Mouse (Mus musculus): ENCODE results near the gene Apobec2.
"Not testable (repeated sequence)": the region's sequence is repeated elsewhere in the genome, so short reads cannot be mapped to it uniquely, and the experiment has no call there.

Apobec2 gene

DNA sequence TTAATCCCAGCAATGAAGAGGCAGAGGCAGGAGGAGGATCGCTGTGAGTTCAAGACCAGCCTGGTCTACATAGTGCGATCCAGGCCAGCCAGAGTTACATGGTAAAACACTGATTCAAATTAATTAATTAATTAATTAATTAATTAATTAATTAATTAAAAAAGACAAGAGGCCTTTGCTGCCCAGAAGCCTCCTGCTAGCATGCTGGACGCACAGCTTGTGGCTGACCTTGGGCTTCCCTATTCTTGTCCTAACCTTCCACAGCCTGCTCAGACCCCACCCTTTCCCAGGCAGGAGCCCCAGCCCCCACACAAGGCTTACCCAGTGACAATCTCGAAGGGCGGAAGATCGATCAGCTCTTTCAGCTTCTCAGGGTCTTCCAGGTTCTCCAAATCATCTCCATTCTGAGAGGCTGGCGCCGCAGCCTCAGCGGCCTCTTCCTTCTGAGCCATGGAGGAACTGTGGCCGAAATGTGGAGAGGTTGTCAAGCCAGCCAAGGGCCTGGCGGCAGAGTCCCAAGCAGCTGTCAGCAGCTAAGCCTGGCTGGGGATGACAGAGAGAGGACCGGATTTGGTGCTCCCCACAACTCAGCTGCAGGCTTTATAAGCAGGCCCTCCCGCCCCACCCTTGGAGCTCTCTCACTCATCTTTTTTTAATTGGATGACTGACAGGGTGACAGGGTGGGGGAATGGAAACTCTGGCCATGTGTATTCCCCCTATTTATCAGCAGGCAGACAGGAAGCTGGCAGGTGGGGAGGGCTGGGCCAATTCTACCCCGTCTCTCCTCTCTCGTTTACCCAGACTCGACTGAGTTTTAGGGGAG lies at the start of gene Apobec2:
TSS of gene Apobec2 (minus strand) at position 773 of the 823 bp plus-strand sequence.
- no peak for DNase-seq

DNA sequence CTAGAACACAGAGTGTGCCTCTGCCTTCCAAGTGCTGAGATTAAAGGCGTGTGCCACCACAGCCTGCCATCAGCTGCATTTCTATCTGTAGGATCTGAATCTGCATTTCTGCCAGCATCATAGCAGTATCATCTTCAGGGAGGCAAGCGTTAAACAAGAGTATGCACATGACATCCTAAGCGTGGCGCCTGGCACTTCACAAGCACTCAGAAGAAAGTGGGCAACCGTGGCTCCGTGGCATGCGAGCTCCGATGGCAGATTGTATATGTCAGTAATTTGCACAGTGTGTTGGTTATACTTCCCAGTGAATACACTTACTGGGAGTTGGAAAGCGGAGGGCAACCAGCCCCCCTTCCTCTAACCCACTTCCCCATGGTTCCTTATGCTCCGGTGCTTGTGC lies 47.2 kb upstream of the Apobec2 start:
- no peak for DNase-seq

DNA sequence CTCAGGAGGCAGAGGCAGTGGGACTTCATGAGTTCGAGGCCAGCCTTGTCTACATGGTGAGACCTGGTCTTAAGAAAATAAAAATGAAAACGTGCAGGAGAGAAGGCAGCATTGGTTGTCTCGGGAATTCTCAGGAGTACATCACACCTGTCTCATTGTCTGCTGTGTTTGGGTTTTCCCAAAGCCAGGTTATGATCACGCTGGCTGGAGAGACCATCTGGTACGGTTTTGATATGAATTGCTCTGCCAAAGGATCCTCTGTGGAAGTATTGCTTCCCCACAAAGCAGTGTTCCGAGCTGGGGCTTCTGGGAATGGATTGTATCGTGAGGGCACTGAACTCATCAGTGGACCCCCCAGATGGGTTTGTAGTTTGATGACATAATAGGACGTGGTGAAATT lies 42.7 kb upstream of the Apobec2 start:
- DNase-seq = no peak

DNA sequence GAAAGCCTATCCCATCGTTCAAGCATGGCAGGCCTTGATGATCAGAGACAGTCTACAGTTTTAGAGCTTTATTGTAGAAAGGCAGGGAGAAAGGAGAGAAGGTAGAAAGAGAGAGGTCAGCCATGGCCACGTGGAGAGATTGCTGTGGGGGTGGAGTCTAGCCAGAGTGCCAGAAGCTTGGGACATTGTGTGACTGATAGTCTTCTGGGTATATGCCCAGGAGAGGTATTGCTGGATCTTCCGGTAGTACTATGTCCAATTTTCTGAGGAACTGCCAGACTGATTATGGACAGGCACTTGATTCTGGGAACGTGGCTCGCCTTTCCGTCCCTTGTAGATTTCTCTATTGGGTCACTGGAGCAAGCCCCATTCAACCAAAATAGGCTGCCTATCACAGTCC lies 41.6 kb upstream of the Apobec2 start:
- DNase-seq = not testable (repeated sequence)

DNA sequence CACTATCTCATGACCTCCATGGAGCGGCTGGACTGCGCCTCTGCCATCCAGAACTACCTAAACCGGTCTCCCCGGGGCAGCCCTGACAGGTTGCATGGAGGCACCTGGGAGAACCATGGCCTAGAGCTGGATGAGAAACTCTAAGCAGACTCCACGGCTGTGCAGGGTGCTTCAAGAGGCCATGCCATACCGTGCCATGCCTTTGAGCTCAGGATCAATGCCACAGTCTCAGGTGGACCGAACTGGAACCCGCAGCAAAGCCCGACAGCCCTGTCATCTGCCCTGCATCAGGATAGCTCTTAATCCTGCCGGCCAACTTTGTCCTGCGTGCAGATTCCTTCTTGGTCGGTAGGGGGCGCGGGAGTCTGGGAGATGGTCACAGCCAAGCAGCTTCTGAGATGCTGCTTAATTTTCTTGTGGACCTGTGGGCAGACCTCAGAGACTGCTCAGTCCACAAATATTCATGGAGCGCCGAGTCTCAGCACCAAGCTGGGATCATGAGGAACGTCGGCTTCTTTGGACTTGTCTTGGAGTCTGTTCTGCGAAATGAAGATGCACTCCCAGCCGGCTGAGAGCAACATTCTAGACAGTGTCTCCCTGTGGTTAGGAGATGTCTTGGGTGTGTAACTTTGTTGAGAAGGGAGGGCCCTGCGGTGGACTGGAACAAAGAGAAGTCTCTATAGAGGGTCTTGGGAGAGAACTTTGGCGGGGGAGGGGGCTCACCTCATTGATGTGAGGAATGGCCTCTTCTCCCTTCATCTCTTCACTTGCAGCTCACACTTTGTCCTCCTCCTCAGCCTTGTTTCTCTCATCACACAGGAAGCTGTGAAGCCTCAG lies 34.9 kb upstream of the Apobec2 start:
- DNase-seq = peak; percentile 64 to 83

DNA sequence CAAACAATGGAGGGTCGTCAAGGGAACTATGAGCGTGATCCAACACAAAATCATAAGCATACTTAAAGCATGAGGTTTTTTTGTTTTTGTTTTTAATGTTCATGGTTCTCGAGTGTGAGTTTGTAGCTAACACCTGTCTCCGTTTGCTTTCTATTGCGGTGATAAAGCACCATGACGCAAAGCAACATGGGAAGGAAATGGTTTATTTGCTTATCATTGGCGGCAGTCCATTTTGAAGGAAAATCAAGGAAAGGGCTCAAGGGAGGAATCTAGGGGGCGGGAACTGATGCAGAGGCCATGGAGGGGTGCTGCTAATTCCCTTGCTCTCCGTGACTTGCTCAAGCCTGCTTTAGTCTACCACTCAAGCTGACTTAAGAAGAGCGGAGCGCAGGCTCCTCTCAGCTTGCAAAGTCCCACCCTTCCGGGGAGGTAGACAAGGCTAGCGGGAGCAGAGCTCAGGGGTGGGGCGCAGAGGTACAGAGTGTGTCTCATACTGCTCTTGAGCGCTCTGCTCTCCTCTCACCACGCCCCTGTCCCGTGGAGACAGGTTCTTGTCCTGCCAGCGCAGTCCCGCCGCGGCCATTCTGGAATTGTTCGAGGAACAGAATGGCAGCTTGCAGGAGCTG lies 34.2 kb upstream of the Apobec2 start:
- DNase-seq = no peak

DNA sequence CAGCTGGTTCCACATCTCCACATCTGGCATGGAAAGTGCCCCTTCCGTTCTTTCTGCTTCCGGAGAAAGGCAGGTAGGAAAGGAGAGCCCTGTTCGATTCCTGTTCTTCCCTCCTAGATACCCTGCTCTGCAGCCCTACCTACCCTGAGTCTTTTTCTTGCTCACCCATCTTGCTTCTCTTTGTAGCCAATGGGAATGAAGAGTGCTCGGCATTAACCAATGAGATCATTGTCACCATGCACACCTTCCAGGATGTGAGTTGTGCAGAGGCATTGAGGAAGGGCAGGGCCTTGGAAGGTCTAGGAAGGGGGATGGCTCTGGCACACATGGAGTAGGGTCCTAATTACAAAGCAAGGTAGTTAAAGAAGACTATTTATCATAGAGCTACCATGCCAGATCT lies 30.7 kb upstream of the Apobec2 start:
- DNase-seq = no peak

DNA sequence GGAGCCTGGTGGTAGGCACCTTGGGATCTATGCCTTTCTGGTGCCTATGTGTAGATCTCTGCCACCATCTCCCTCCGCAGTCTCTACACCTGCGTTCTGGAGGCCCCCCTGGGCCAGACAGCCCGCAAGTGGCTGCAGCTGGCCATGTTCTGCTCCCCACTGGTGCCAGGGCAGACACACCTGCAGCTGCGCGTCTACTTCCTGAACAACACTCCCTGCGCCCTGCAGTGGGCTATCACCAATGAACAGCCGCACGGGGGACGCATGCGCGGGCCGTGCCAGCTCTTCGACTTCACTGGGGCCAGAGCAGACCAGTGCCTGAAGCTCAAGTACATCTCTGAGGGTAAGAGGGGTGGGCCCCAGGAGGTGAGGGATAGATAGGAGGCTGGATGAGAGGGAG lies 29.4 kb upstream of the Apobec2 start:
- DNase-seq = no peak

DNA sequence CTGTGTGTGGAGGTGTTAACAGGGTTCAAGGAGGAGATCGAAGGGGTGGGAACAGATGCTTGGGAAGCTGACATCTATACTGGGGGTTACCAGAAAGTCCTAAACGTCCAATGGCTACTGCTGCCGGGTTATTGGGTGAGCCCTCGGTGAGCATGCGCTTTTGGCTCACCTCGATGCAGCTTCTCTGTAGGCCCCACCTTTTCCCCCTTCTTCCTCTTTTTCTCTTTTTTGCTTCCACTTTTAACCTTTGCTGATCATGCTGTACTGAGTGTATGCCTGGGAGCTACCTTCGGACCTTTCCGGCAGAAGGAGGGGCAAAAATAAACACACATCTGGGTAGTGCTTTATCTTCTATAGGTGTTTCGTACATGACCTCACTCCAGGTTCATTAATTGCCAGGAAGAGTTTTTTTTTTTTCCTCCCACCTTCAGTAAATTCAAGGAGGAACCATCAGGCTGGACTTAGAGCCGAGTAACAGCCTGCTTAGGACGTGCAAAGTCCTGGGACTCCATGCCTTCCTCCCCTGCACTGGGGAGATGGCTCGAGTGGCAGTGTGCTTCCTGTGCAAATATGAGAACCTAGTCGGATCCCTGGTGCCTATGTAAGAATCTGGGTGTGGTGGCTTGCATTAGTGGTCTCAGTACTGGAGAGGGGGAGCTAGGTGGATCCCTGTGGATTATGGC lies 25.4 kb upstream of the Apobec2 start:
- DNase-seq = no peak

DNA sequence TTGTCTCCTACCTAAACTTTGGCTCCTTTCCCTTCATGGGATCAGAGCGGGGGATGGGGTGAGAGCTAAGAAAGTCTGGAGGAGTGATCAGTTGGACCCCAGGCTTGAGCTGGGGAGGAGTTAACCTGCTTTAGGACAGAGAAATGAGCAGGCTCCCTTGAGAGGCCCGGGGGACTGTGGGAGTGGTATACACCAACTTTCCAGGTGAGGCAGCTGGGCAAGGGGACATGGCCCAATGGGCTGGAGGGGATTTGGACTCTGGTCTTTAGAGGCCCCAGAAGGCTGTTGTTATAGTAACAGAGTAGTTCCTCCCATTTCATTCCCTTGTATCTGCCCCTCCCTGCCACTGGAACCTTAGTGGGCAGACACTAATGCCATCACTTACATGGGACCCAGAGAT lies 23.2 kb upstream of the Apobec2 start:
- DNase-seq = no peak

DNA sequence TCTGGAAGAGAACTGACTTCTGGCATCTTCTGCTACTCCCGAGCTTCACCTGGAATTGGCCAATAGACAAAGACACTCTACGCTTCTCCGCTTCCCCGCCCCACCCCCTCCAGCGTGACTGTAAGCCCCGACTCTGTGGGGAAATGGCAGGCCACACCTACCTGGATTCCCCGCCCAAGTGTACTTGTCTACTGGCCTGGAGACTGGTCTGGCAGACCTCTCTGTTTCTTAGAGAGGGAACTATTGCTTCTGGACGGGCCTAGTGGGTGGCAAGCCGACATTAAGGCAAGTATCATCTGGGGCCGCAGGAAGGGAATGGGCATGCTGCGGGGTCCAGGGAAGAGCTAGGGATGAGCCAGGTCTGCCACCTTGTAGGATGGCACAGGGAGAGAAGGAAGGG lies 22.0 kb upstream of the Apobec2 start, which contains the start of gene Unc5cl:
TSS of gene Unc5cl (plus strand) at position 214 of the 400 bp plus-strand sequence.
- no peak for DNase-seq

DNA sequence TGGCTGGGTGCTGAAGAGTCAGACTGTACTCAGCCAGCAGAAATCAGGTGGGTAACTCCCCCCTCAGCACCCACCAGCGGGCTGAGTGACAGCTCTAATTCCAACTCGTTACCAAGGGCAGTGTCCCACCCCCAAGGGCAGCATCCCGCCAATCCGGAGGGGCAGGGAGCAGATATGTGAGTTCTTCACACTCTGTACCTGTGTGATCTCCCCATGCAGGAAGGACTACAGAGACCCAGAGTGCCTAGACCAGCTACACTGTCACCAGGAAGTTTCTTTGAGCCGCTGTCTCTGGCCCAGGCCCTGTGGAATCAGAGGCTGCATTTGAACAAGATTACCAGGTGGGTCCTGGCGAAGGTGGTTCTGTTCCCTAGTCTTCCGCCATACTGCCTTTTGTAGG lies 21.5 kb upstream of the Apobec2 start:
- DNase-seq = no peak

DNA sequence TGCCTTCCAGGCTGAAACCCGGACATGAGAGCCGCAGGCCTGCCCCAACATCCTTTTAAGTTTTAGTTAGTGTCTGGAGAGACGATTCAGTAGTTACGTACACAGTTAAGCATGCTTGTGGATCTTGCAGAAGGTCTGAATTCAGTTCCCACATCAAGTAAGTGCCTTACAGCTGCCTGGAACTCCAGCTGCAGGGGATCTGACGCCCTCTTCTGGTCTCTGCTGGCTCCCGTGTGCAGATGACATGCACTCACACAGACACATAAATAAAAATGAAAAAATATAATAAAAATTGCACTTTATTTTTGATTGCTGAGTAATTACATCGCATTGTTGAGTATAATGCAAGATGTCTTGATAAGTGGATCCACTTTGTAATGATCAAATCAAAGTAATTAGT lies 20.8 kb upstream of the Apobec2 start:
- no peak for DNase-seq

DNA sequence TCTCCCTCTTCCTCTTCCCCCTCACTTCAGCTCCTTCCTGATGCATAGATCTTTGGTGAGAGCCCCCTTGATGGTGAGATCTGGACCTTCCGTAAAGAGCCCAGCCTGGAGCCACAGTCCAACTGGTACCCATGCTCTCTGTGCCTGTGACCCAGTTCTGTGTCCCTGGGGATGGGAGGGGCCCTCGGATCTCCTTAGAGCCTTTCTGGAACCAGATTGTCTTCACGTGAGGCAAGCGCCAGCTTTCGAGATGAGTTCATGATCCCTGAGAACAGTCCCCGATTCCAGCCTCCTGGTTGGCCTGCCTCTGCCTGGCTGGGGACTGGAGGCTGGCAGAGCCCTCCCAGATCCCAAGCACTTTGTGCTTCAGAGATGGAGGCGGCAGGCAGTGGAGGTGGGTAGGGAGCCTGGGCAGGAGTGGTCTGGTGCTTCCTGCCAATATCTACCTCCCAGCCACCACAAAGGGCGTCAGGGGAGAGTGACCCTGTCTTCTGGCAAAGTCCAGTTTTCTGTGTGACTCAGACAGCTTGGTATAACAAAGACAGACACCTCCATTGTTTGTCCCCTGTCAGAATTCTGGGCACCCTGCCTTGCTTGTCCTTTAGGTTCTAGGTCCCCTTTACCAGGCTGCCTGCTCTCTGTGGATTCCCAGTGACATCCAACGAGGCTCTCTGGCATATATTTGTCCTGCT lies 19.2 kb upstream of the Apobec2 start:
- DNase-seq = no peak

DNA sequence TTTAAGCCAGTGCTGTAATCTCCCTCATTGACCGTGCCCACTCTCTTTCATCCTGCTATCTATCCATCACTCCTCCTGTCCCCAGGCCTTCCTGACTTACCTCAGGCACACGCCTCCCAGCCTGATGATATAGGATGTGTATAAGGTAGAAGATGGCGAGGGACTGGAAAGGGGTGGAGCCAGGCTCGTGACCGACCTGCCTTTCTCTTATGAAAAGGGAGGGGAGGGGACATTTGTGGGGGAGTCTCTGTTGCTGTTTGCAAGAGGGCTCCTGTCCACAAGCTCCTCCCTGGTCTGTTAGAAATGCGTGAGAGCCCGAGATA lies 18.6 kb upstream of the Apobec2 start, which contains the start of gene Tspo2:
TSS of gene Tspo2 (minus strand) at position 170 of the 323 bp plus-strand sequence.
- no peak for DNase-seq

DNA sequence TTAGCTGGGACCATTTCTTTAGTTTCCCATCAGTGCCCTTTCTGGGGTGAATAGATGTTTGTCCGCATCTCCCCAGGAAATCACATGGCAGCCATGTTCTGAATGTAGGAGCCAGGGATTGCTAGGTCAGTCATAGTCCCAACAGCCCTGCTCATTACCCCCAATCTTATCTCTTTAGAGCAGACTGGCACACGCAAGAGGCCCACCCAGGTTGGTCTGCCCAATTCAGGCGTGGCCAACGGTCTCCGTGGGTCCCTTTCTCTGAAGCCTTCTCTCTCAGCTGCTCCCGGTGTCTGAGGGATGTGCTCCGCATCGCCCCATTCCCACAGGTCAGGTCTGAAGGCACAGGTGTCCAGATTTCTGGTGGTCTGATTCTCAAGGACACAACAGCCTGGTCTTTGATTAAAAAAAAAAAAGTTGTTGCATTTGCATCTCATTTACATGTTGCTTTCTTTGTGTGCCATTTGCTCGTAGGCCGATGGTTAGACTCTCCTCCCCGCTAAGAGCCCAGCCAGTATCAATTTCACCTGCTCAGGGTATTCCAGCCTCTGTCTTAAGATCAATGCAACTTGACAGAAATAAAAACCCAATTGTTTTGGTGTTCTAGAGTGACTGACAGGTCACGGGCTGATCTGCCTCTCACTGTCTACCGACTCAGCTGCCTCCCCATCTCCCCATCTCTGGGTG lies 18.1 kb upstream of the Apobec2 start:
- DNase-seq = no peak

DNA sequence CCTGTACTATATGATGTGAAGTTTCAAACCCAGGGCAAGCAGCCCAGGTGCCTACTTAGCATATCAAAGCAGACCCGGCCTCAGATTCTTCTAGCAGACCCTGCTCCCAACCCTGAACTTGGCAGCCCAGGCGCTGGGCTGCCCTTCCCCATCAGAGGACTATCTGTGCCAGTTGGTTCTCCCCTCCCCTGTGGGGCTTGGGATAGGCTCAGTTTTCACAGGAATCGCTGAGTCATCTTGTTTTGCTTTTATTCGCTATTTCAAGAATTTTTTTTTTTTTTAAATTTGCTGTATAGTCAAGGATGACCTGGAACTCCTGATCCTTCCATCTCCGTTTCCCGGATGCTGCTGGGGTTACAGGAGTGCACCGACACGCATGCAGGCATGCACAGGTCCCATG lies 14.9 kb upstream of the Apobec2 start:
- no peak for DNase-seq

DNA sequence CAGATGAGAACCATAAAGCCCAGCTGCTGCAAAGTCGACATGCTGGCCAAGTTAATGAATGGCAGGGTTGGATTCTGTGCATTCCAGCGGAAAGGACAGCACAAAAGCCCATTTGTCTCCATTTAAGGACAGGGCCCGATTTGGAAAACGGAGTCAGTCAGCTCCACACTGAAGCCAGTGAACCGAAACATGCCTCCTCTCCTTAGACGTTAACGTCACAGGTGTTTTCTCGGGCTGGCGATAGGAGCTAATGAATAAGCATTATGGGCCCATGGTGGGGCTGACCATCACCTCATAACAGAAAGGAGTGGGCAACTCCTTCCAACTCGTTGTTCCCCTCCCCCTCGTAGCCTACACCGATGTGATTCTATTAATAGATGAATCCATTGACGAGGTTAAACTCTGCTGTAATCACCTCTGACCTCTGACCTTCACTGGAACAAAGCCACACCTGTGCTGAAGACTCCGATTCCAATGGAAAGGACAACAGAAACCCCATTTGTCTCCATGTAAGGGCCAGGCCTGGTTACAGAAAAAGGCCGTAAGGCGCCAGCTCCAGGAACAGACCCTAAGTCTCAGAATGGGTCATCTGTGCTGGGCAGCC lies 10.9 kb upstream of the Apobec2 start:
- DNase-seq = peak; percentile 69 to 71

DNA sequence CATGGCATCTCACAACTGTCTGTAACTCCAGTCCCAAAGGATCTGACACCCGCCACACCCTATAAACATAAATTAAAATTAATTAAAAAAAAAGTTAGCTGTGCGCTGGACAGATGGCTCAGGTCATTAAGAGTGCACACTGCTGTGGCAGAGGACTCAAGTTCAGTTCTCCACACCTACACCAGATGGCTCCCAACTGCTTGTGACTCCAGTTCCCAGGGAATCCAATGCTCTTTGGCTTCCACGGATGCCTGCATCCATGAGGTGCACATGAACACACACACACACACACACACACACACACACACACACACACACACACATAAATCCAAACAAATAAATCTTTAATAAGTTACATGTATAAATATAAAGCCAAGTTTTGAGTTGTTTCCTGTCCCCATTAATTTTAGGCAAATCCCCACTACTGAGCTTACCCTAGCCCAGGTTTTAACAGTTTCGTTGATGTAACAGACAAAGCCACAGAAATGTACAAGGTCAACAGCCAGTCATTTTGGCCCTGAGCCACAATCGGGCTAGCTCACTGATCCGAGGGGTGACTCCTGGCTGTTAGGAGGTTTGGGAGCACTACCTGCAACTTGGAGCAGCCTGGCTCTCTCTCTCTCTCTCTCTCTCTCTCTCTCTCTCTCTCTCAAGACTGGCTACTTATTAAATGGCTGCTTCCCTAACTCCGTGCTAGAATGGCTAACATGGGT lies 10.2 kb upstream of the Apobec2 start:
- DNase-seq = peak; percentile 60 to 73

DNA sequence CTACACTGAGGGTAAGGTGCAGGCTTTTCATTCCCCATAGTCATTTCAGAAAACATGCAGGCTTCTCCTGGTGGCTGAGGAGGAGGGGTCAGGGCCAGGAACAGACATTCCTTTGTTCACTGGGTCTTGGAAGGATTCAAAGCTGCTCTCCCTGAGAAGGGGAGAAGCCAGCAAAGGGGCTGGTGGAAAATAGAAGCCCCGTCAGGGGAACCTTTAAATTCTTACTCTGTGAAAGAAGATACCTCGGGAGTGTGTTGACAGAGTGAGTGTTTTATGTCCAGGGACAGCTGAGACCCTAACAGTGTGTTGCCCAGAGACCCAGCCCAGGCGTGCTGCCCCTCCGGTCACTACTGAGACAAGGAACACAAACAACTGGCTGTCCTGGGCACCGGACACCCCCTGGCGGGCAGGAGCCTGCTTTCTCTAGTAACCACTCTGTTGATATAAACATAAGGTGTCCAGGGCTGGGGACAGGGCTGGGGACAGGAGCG lies 4.7 kb upstream of the Apobec2 start:
- no peak for DNase-seq

Measured in kidney, adult 8-10 months (tissue).